Mouse (Mus musculus) kidney, adult 2 months (tissue): ENCODE measurements around the gene Fzd9. TPM values are rescaled to one million over a fixed set of nuclear protein-coding genes. Genes with fewer than 3 reads are reported as not detected.
A peak's percentile ranks its signal among the peaks of the same experiment; 100 is the strongest.

Source experiments
- DNase-seq: peaks from one replicate; pipeline ENCODE4 v3.0.0; 2021
- H3K27ac ChIP-seq: fragments of 200-500 bp; 2 replicates; pipeline ENCODE4 v1.5.1; 2012; ENCODE audit warnings: low read depth, low read length, control low read depth, inconsistent platforms; ENCODE audit not compliant: insufficient read depth
- H3K27me3 ChIP-seq: fragments of 200-500 bp; replicated peaks from 2 replicates; pipeline ENCODE4 v1.6.1; 2012; ENCODE audit warnings: mild to moderate bottlenecking, moderate library complexity, low read length, inconsistent platforms; ENCODE audit not compliant: control insufficient read depth, insufficient read depth
- H3K36me3 ChIP-seq: fragments of 200-500 bp; 2 replicates; pipeline ENCODE4 v1.6.1; 2012; ENCODE audit warnings: mild to moderate bottlenecking, moderate library complexity, low read length, inconsistent platforms; ENCODE audit not compliant: control insufficient read depth, insufficient read depth
- H3K4me1 ChIP-seq: fragments of 200-500 bp; 2 replicates; pipeline ENCODE4 v1.6.1; 2011; ENCODE audit warnings: low read length; ENCODE audit not compliant: control insufficient read depth, insufficient read depth
- H3K4me3 ChIP-seq: fragments of 200-500 bp; 2 replicates; pipeline ENCODE4 v1.5.1; 2011; ENCODE audit warnings: mild to moderate bottlenecking, low read depth, low read length, control low read depth; ENCODE audit not compliant: insufficient read depth
- CTCF ChIP-seq: fragments of 200-500 bp; conservative IDR thresholded peaks from 2 replicates; pipeline ENCODE4 v1.5.1; 2011; ENCODE audit warnings: low read depth, mild to moderate bottlenecking, control low read depth, low read length, moderate library complexity, mixed read lengths; ENCODE audit not compliant: insufficient read depth, insufficient read length
- POLR2A ChIP-seq: fragments of 200-500 bp; IDR thresholded peaks from one replicate; pipeline ENCODE4 v1.6.1; 2011; ENCODE audit warnings: low read depth, low read length, control low read depth
- WGBS: fragments of 180-500 bp; shearing (Covaris S2); methylation state at CpG from one replicate; pipeline ENCODE4 v1.1.7; 2018; 5-methylcytosine and 5-hydroxymethylcytosine counted together
- polyA plus RNA-seq: library from polyadenylated mRNA; depleted of rRNA; stranded (reverse); fragments of >200 nt; gene quantifications from 2 replicates; pipeline ENCODE4 v1.2.3, GENCODE M21; 2012; rRNA removed

The Fzd9 gene
- polyA plus RNA-seq, 1 experiment, result 0.83 TPM

DNA sequence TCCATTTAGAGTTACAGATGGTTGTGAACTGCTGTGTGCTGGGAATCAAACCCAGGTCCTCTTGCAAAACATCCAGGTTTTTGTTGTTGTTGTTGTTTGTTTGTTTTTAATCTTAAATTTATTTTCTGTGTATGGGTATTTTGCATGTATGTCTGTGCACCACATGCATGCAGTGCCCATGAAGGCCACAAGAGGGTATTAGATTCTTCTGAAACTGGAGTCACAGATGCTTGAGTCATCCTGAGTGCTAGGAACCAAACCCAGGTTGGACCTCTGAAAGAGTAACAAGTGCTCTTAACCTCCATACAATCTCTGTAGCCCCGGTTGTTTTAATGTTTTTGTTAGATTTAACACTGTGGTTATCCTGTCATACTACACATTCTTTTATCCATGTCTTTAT is 42.8 kb downstream of the Fzd9 start:
- H3K4me1 ChIP-seq, result no peaks in the 10 kb centered on the region
- WGBS, result 95% methylated on average over 1 of the region's 1 CpGs
- no peak for DNase-seq
- H3K36me3 ChIP-seq, result peaks cover 11% of the 10 kb centered on the region
- no peak overlapping the region for H3K4me3 ChIP-seq
- 0 out of 2 replicates have a peak, but pooled peaks have one; percentile 9 for TF ChIP-seq CTCF
- TF ChIP-seq POLR2A, result no peak
- no peaks in the 10 kb centered on the region for H3K27me3 ChIP-seq
- H3K27ac ChIP-seq, result no peak overlapping the region

GRCm38 (mm10) chr5:135202763-135203162 is 48.3 kb downstream of the Fzd9 start:
- Histone ChIP-seq H3K36me3 (peaks cover 3% of the 10 kb centered on the region), H3K27me3 (no peaks in the 10 kb centered on the region), H3K4me1 (no peaks in the 10 kb centered on the region), H3K27ac (no peak overlapping the region), H3K4me3 (no peak overlapping the region)
- no peak for TF ChIP-seq POLR2A
- TF ChIP-seq CTCF, result no peak
- WGBS, result 58% methylated on average over 3 of the region's 3 CpGs
- DNase-seq, result no peak

Other genes with a start within 250 kb of the Fzd9 start
- gene Abhd11, start 242.1 kb downstream of the Fzd9 start, polyA plus RNA-seq, result 111 and 121 TPM in 2 replicates
- 3.9 and 4.1 TPM in 2 replicates for gene Stx1a, start 227.7 kb downstream of the Fzd9 start, polyA plus RNA-seq
- 47.3 and 63.3 TPM in 2 replicates for gene Dnajc30, start 187.0 kb downstream of the Fzd9 start, polyA plus RNA-seq
- 50.4 and 50.7 TPM in 2 replicates for gene Bud23, start 186.3 kb downstream of the Fzd9 start, polyA plus RNA-seq
- gene Vps37d, start 173.0 kb downstream of the Fzd9 start, polyA plus RNA-seq, result 7.3 and 8.7 TPM in 2 replicates
- gene Mlxipl, start 161.3 kb downstream of the Fzd9 start, polyA plus RNA-seq, result 144 and 170 TPM in 2 replicates
- gene Tbl2, start 101.6 kb downstream of the Fzd9 start, polyA plus RNA-seq, result 10.1 and 10.2 TPM in 2 replicates
- 36.7 and 47.9 TPM in 2 replicates for gene Bcl7b, start 82.9 kb downstream of the Fzd9 start, polyA plus RNA-seq
- 16.5 and 18.7 TPM in 2 replicates for gene Baz1b, start 64.0 kb downstream of the Fzd9 start, polyA plus RNA-seq
- 0.07 and 0.08 TPM in 2 replicates for gene Fkbp6, start 98.8 kb upstream of the Fzd9 start, polyA plus RNA-seq
- gene Trim50, start 102.1 kb upstream of the Fzd9 start, polyA plus RNA-seq, result 0.06 TPM in 1 of 2 replicates, not detected in the other
- 23.6 and 27.1 TPM in 2 replicates for gene Nsun5, start 118.7 kb upstream of the Fzd9 start, polyA plus RNA-seq
- gene Pom121, start 143.3 kb upstream of the Fzd9 start, polyA plus RNA-seq, result 10.1 and 12.6 TPM in 2 replicates